Mouse (Mus musculus): ENCODE data around the gene Ppm1h.

GRCm38 (mm10) chr10:122855149-122855548 is 176.6 kb downstream of the Ppm1h start:
- TF ChIP-seq POLR2A (IDR thresholded peaks at IDR 0.05; ENCODE audit: control insufficient read depth in 1 of 2, insufficient read depth in 1 of 2, low read depth in 1 of 2, low read length in 2 of 2, poor library complexity in 1 of 2) (no peak), NRF1 (IDR thresholded peaks at IDR 0.05; ENCODE audit: insufficient read depth, low read depth, low read length, poor library complexity, severe bottlenecking) (no peak), ZC3H11A (IDR thresholded peaks at IDR 0.05; ENCODE audit: low read depth, low read length) (no peak), GABPA (IDR thresholded peaks at IDR 0.05; ENCODE audit: low read depth, low read length) (no peak), CTCF (IDR thresholded peaks at IDR 0.05 in 2 of 3, conservative IDR thresholded peaks at IDR 0.05 in 1 of 3; ENCODE audit: control insufficient read depth in 1 of 3, insufficient read depth in 1 of 3, low read depth in 2 of 3, low read length in 3 of 3, poor library complexity in 1 of 3, severe bottlenecking in 1 of 3) (no peak), MYB (IDR thresholded peaks at IDR 0.05; ENCODE audit: low read depth, low read length) (no peak), POLR2AphosphoS2 (IDR thresholded peaks at IDR 0.05; ENCODE audit: low read length) (no peak), MAX (IDR thresholded peaks at IDR 0.05; ENCODE audit: low read length) (no peak), JUND (IDR thresholded peaks at IDR 0.05; ENCODE audit: low read depth, low read length) (no peak), EP300 (IDR thresholded peaks at IDR 0.05; ENCODE audit: low read depth in 1 of 2, low read length in 2 of 2) (no peak)
